Mouse (Mus musculus): Measurements from ENCODE around the gene Cyp2d22.
"Not testable (repeated sequence)": the region's sequence is repeated elsewhere in the genome, so short reads cannot be mapped to it uniquely, and the experiment has no call there.

Gene Cyp2d22

GRCm38 (mm10) chr15:82379871-82380713 lies at the start of gene Cyp2d22:
Gene Cyp2d22 (minus strand): TSS chr15:82380260.
- DNase-seq = peak; percentile 71

GRCm38 (mm10) chr15:82423471-82423870 lies 43.4 kb upstream of the Cyp2d22 start:
- DNase-seq = no peak

- no peak for DNase-seq
Observed at GRCm38 (mm10) chr15:82422935-82423334, 42.9 kb upstream of the Cyp2d22 start.

DNA sequence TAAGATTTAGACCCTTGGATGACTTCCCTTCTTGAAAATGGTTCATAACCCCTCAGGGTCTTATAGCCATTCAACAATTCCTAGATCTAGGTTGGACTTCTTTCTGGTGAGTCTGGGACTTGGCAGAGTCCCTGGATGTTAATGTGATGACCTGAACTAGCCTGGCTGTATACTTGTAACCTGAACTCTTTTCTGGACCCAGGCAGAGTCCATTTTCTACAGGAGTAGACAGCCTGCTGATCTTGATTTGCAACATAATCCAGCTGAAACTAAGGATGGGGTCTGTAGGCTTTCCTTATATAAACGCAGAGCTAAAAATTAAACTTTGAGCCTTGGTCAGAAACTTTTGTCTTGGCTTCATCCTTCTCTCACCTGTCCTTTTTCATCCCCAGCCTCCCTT lies 38.6 kb upstream of the Cyp2d22 start:
- no peak for DNase-seq

DNA sequence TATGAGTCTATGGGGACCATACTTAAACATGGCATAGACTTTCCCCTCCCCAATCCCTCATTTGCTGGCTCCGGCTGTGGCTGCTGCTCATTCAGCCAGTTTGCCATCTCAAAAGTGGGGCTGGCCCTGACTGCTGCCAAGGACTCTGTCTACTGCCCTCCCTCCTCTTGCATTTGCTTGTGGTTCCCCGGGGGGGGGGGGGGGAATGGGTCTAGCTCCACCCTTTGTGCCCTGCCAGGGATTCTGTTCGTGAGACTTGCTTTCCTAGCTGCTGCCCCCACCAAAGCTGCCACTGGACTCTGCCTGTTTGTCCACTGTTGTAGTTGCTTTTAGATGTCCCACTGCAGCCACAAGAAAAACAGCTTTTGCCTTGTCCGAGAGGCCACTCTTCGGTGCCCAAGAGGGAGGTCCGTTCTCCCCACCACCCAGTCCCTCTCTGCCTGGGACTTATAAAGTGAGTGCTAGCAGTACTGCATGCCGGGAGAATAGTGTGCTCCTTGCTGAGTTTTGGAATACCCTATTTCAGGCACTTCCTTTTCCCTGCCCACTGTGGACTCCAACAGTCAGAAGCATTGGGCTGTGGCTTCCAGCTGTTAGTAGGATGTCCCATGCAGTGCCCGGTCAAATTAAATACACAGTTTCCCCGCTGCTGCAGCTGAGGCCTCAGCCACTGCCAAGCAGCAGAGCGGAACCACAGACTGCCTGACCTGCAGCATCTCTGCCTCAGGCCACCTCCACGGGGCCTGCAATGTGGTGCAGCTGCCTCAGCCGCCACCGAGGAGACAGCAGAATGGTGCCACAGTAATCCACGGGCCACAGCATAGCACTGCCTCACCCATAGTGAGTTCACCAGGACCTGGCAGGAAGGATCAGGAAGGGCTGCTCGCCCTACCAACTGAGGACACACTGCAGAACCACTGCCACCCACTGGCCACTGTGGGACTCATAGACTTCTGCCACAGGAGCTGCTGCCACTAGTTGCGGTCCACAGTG lies 37.0 kb upstream of the Cyp2d22 start:
- peak; percentile 92 for DNase-seq

GRCm38 (mm10) chr15:82407536-82407935 lies 27.5 kb upstream of the Cyp2d22 start:
- DNase-seq = no peak

- no peak for DNase-seq
Observed at GRCm38 (mm10) chr15:82406981-82407380, 26.9 kb upstream of the Cyp2d22 start, which contains the start of gene Cyp2d10. Gene Cyp2d10 (minus strand): TSS chr15:82407195.

GRCm38 (mm10) chr15:82404163-82404562 lies 24.1 kb upstream of the Cyp2d22 start:
- no peak for DNase-seq

- no peak for DNase-seq
Observed at GRCm38 (mm10) chr15:82403606-82404005, 23.5 kb upstream of the Cyp2d22 start.

DNA sequence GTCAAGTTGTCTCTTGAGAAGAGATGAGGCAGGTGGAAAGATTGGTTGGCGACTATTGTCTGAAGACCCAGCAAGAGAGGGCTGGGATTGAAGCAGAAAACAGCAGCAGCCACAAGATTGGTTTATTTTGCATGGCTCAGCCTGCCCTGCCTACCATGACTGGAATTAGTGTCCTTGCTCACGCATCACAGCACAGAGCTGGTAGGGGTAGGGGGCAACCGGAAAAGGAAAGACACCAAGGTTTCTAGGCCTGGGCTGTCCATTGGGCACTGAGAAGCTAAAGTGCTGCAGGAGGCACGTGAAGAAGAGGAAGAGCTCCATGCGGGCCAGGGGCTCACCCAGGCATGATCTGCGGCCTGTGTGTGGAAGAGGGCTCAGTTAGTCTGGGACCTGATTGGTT lies 22.7 kb upstream of the Cyp2d22 start:
- DNase-seq = no peak

GRCm38 (mm10) chr15:82402106-82402505 lies 22.0 kb upstream of the Cyp2d22 start:
- DNase-seq = no peak

DNA sequence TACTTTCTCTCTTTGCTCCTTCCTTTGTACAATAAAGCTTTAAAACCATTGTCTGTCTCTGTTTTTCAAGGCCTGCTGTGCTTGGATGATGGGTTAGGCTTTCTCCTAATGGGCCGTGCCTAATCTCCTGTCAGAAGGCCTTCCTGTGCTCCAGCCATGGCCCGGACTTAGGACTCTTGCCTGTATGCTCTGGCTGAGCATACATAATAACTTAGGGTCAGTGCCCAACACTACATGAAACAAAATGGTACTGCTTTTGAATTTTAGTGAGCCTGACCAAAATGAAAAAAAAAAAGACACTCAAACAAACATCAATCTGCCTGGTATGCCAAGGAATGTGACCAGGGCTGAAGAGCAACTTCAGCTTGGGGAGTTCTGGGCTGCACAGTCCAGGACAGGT lies 21.5 kb upstream of the Cyp2d22 start:
- no peak for DNase-seq

DNA sequence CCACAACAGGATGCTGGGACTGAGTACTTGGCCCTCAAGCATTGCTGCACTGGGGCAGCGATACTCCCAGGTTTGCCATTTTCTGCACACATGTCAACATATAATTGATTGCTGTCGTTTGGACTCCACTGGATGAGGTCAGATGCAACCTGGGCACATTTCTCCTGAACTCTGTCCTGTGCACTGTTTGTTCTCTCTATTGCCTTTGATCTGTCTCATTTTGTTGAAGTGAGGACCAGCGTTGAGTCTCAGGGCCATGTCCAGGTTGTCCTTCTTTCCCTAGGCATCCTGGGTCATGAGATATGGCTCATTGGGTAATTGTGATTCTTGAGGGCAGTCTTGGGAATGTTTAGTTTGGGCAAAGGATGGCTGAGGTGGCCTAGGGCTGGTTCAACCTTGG lies 15.9 kb upstream of the Cyp2d22 start:
- not testable (repeated sequence) for DNase-seq

DNA sequence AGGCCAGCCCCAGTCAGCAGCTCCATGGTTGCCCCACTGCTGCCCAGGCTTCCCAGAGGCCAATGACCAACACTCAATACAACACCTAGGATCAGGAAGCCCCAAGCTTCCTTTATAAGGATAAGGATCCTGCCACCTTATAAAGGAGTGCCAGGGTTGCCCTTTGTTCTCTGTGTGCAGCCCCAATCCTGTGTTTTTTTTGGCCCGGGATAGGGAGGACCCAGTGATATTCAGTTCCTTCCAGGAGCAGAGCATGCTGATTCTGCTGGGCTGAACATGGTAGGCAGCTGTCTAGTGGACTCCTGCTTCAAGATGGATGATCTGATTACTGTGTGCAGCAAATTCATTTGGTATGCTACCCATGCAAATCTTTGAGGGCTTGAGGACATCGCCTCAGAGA lies 13.9 kb upstream of the Cyp2d22 start, which contains the start of gene Cyp2d11:
Gene Cyp2d11 (minus strand): TSS at position 101 of the 400 bp plus-strand sequence.
- not testable (repeated sequence) for DNase-seq

DNA sequence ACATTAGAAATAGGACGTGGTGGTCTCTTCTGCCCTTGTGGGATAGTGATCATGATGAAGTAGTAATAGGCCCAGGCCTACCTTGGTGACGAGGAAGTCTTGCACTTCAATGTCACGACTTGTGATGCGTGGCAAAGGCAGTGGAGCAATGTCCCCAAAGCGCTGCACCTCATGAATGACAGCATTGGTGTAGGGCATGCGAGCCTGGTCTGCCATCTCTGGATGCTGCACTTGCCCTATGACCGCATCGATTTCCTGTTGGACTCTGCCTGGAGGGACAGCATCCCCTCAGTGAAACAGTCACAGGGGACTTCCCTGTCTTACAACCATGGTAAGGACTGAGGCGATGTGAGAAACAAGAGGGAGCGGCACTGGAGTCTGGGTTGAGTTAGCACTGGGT lies 9.9 kb upstream of the Cyp2d22 start:
- DNase-seq = not testable (repeated sequence)

- DNase-seq = no peak
Observed at GRCm38 (mm10) chr15:82385729-82386128, 5.7 kb upstream of the Cyp2d22 start.

DNA sequence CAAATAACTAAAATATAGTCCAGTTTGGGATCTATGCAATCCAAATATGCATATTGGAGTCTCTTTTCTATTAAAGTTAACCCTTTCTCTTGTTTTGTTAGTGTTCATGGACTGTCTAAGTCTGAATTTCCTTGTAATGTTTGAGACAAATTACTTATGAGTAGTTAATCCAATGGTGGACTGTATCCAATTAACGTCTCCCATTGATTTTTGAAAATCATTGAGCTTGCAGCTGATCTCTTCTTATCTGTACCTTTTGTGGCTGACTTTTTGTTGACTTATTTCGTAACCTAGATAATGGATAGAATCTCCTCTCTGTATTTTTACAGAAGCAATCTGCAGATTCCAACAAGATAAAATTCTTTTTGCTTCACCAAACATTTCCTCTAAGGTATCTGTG lies 2.4 kb upstream of the Cyp2d22 start:
- no peak for DNase-seq

- DNase-seq = no peak
Observed at GRCm38 (mm10) chr15:82380714-82381062, 628 bp upstream of the Cyp2d22 start.

DNA sequence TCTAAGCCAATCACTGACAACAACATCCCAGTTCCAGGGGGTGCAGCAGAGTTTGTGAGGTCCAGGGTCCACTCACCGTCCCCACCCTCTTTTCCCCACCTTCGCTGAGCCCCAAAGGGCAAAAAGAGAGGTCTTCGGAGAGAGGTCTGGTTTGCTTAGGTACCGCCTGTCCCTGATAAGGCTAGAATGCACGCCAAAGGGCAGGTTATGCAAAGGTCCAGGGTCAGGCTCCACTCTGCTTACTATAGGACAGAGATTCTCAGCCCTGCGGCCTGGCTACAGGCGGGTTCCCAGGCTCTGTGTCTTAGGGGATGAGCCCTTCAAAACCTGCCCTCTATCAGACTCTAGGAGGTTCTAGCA lies 569 bp downstream of the Cyp2d22 start:
- DNase-seq = no peak

DNA sequence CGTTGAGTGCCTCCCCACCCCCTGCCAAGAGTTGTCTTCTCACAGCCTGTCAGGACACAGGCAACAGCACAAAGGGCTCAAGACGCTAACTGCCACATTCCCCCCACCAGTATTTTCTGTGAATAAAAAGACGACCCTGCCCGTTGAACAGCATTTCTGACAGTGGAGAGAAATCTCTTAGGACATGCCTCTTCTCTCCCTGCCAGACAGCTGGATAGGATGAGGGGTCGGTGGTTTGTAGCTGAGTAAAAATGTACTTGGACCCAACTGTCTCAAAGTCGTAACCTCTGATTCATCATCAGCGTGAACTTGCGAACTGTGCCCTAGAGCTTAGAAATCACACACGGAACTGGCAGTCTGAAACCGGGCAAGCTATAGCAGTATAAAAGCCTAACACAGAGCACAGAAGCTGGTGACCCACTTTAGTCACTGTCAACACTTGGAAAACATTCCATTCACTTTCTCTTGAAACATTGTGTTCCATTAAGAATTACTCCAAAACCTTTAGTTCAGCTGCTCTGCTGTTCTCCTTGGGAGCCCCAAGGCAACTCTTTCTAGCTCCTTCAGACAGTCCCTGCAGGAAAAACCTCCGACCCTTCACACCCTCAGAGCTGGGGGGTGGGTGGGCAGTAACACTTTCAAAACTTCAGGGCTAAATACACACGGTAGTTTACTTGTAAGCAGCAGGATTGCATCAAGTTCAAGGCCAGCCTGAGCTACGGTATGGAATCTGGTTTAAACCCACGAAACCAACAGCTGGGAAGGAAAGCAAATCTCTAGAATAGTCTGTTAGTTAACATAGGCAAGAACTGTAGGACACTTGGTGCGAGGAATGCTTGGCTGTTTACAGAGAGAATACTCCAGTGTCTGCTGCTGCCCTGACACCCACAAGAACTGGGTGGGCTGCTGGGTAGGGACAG lies 1.5 kb downstream of the Cyp2d22 start:
- DNase-seq = no peak

- DNase-seq = no peak
Observed at GRCm38 (mm10) chr15:82377701-82378100, 2.4 kb downstream of the Cyp2d22 start.

DNA sequence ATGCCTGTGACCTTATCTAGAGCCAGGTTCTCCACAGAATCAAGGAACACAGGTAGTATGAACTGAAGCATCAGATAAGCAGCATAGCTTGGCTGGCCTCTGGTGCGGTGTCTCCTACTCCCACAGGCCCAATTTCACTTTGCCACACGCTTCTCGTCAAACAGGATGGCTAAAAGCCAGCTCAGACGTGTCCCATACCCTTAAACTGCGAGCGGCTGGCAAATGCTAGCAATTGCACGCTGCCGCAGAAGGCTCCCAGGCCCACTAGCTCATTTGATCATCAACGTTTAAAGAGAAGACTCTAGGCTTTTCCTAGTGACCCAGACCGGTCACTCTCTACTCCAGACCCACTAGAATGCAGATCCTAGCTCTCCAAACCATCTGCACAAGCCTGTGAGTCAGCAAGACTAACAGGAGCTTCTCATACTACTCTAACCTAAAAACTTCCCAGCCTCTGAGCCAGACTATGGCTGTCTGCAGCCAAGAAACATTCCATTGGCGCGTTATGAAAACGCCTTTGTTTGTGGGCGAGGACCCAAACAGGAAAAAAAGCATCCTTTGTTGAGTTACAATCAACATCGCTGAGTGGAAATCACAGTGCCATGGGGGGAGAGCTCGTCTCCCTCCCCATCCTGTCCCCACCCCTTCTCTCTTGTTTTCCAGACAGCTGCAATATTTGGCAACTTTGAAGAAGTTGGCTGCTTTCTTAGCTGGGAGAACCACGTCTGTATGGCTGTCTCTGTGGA lies 3.5 kb downstream of the Cyp2d22 start:
- DNase-seq = no peak
